Mouse (Mus musculus) liver, adult 2 months (tissue): Measurements from ENCODE around the gene Zfp217.

Experiments
- CTCF ChIP-seq: fragments of 200-500 bp; IDR thresholded peaks from 2 replicates; pipeline ENCODE4 v1.5.1; 2011; ENCODE audit warnings: low read depth, low read length, control low read depth
- POLR2A ChIP-seq: fragments of 200-500 bp; IDR thresholded peaks from 2 replicates; pipeline ENCODE4 v1.6.1; 2011; ENCODE audit warnings: low read length, control low read depth; ENCODE audit not compliant: insufficient read depth; ENCODE audit errors: extremely low read depth

DNA sequence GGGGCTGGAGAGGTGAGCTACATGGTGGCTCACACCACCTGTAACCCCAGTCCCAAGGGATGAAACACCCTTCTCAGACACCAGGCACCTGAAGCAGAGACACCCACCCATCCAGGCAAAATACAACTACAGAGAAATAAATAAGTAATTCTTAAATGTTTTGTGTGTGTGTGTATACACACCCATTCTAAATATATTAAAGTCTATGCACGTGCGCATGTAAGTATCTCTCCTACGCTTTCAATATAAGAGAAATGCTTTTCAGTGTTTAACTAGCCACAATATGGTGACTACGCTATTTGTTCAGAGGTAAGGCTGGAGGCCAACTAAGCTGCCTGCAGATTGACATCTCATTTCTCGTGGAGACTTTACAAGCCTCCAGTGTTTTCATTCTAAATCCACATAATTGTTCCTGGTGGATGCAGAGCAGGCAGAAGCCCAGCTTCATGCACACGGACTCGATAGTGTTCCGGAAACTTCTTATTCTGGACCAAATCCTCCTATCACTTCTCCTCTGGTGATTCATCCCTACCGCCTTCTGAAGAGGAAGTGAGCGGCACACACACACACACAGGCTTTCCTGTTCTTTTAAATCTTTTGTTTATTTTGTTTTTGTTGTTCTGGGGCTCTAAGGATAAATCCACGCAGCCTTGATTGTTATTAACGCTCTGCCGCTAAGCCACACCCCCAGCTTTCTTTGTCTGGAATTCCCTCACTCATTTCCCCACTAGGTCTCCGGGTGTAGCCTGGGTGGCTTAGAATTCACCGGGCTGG, 12.1 kb upstream of the Zfp217 start:
- TF ChIP-seq POLR2A: no peak
- TF ChIP-seq CTCF: no peak
